Mouse (Mus musculus): ENCODE data around the gene Prex1.

Prex1 gene

GRCm38 (mm10) chr2:166661971-166662370, 51.7 kb downstream of the Prex1 start:
- WGBS, result 36% methylated on average over 3 of the region's 3 CpGs

GRCm38 (mm10) chr2:166661498-166661897, 52.1 kb downstream of the Prex1 start:
- WGBS, result 34% methylated on average over 12 of the region's 12 CpGs

- WGBS, result 72% methylated on average over 3 of the region's 3 CpGs
These were observed 55.3 kb downstream of the Prex1 start for GRCm38 (mm10) chr2:166658380-166658779.

DNA sequence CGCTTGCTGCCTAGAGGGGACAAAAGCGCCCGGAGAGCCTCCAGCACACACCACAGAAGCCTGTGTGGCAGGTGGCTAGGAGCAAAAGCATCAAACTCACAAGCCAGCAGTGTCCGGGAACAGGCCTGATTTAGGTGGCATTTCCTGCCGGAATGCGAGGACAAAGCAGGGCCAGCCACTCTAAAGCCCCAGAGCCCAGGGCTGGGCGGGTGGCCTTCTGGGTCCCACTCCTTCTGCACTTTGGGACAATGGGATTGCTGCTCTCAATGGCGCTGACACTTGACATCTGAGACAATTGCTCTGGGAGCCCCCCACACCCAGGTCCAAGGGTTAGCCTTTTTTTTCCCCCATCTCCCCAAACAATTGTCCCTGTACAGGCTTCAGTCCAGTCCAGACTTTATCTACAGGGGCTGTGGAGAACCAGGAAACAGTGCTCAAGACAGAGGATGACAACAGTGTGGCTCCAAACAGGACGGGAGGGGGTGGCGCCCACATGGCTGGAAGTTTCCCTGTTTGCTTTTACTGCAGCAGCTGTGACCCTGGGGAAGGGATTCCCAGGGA, 56.1 kb downstream of the Prex1 start:
- 63% methylated on average over 10 of the region's 10 CpGs for WGBS

- 70% methylated on average over 4 of the region's 4 CpGs for WGBS
These were observed 57.0 kb downstream of the Prex1 start for GRCm38 (mm10) chr2:166656630-166657029.

DNA sequence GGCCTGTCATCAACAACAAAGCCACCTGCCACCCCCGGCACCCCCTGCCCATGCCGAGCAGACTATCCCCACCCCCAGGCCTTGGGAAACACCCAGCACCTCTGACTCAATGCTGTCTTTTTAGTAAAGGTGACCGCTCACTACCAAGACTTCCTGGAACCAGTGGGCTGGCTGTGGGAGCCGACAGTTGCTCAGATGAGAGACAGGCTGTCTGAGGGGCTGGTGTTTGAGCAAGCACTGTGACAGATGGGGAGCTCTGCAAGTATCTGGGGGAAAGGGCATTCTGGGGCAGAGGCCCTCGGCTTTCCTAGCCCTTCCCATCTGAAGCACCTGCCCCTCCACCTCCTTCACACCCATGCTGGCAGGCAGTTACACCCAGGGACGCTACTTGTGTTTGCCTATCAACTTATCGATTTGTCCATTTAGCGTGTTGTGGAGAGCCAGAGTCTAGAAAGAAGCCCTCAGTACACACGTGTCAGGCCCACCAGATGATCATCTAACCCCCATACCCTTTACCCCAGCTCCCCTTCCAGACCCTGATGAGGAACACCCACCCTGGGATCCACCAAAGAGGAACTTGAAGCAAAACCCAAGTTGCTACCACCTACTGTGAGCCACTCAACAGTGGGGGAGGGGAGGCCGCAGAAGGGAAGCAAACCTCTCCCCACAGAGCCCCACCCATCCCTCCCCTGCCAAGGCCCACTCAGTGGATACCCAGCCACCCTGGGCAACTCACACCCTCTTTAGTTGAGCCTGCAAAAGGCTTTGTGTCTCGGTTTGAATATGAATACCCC, 57.7 kb downstream of the Prex1 start:
- 47% methylated on average over 11 of the region's 11 CpGs for WGBS

- 86% methylated on average over 4 of the region's 4 CpGs for WGBS
These were observed 58.3 kb downstream of the Prex1 start for GRCm38 (mm10) chr2:166655308-166655707.

DNA sequence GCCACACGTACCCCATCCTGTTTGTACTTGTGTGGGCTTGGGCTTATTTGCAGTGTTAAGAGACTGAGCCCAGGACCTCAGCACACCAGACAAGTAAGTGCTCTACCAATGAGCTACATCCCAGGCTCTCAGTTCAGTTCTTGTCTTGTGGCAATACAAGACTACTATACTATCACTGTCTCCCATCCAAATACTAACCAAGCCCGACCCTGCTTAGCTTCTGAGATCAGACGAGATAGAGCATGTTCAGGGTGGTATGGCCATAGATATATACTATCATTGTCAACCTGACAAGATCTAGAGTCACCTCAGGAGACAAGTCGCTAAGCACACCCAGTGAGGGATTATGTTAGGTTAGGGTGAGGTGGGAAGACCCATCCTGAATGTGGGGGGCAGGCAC, 58.8 kb downstream of the Prex1 start:
- 83% methylated on average over 4 of the region's 4 CpGs for WGBS

DNA sequence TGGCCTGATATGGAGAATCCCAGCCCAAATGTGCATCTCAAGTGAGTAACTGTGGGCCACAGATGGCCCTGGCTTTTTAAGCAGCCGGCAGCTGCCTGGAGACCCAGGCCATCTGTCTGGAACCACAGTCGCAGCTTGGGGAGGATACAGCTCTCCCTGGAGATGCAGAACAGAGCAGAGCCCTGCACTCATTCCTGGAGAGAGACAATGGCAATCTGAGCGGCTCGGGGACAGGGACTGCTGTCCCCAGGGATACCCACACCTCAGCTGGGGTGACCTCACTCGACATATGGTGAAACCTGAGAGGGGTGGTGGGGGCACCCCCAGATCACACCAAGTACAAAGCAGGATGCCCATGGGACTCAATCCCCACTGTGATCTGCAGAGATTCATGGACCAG, 60.1 kb downstream of the Prex1 start:
- 44% methylated on average over 5 of the region's 5 CpGs for WGBS

DNA sequence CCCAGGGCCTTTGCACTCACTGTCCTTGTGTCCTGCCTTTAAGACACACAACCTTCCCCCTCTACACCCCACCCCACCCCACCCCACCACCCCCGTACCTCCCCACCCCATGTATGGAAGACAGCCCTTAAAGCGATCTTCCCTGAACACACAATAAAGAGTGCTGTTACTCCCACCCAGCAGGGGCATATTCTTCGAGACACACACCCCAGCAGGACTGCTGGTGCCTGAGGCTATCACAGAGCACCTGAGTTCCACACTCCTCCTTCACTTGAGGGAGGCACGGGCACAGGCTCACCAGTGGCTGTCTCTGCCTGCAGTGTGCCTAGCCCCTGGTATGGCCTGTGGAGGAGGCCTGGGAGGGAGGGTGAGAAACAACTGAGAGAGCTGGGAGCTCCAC, 61.0 kb downstream of the Prex1 start:
- 68% methylated on average over 4 of the region's 4 CpGs for WGBS

DNA sequence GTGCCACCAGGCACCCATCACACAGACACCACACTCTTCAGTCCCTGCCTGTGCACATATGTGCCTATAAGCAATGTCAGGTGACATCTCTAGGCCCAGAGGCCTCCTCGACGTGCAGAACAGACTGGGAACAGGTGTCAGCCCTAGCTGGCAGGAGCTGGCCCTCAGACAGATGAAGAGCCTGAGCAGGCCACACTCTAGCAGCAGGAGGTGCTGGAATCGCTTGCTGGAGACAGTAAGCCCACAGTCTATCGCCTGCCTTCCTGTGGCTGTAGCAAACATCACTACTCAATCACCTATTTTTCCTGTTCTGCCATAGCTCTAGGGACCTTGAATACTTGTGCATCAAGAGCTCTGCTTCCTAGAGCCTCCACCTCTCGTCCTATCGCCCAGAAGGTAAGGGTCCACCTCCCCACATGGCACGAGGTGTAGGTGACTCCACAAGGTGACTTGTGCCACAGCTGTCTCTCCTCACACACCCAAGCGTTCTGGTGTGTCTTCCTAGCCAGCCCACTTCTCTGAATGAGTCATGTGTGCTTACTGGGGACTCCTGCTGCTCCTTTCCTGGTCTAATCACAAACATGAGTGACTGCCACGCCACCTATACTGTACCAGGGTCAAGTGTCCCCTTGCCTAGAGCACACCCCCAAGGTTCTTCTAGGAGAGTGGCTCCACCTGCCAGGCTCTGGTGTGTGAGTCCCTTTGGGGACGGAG, 62.2 kb downstream of the Prex1 start:
- WGBS, result 48% methylated on average over 10 of the region's 10 CpGs

DNA sequence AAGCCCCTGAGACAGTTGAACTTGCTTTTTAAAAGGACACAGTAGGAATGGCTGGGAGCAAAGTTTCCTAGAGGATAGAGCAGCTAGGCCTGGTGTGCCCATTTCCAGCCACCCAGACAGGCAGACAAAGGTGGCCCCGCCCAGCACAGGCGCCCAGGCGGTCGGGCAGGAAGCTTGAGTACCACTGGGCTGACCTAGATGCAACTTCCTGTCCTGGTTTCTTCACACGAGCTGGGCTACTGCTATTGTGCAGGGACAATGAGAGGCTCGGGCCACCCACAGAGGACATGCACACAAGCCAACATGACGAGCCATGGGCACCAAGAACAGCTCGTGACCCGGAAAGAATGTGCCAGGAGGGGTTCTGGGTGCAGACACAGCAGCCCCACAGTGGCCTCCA, 63.2 kb downstream of the Prex1 start:
- 46% methylated on average over 9 of the region's 9 CpGs for WGBS

- 43% methylated on average over 7 of the region's 7 CpGs for WGBS
These were observed 66.4 kb downstream of the Prex1 start for GRCm38 (mm10) chr2:166647242-166647641.

GRCm38 (mm10) chr2:166646434-166647088, 67.1 kb downstream of the Prex1 start:
- 55% methylated on average over 12 of the region's 12 CpGs for WGBS

- 55% methylated on average over 11 of the region's 11 CpGs for WGBS
These were observed 68.8 kb downstream of the Prex1 start for GRCm38 (mm10) chr2:166644816-166645215.

DNA sequence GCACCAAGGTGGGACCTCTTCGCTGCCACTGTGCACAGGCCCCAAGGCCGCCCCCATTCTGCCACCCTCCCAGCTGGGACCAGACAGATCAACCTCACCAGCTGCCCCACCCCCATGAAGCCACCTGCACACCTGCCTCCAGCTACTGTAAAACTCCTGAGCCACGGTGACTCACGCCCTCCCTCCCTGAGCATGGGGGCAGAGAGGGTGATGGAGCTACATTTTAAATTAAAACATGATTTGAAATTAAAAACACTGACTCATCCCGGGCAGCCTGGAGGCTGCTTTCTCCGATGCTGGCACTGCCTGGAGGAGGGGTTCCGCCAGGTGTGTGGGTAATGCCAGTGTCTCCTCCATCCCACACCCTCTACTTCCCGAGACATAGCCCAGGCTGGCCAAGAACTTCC, 71.0 kb downstream of the Prex1 start:
- 52% methylated on average over 8 of the region's 8 CpGs for WGBS

DNA sequence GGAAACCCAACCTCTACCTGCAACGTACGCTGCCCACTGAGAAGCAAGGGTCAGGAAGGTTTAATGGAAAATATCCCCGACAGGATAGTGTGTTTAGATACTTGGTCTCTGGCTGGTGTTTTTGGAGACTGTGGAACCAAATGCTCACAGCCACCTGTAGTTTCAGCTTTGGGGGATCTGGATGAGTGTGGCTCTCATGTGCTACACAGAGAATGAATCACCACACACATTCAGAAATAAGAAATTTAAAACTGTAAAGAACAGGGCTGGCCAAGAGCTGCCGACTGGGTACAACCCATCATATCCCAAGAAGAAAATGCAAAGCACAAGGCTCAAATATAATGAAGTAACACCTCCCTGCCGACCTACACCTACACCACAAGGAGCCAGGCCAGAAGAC, 73.9 kb downstream of the Prex1 start:
- WGBS, result 70% methylated on average over 5 of the region's 5 CpGs

DNA sequence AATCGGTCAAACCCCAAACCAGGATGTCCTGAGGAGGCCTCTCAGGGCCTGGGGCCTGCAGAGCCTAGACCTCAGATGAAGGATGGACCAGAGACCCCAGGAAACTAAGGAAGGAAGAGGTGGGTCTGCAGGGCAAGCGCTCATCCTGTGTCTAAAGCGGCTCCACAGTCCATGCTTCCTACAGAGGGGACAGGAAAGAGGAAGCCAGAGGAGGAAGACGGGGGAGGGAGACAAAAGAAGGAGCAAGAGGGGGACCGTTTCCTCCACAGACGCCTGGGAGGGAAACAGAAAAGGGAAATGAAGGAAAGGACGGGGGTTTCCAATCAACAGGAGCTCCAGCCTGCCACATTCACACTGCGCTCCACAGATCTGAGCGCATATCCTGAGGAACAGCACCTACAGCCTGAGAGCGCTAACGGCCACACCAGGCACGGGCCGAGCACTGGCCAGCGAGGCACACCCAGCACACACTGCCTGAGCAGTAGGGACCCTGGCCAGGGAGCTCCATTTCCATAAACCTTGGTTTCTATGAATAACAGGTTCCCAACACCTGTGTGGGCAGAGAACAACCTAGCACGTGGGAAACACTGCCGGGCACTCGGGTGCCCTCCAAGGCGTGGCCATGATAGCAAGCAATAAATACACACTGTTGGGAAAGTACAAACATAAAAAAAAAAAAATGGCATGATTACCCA, 74.5 kb downstream of the Prex1 start:
- 69% methylated on average over 18 of the region's 18 CpGs for WGBS

- 80% methylated on average over 13 of the region's 13 CpGs for WGBS
These were observed 75.4 kb downstream of the Prex1 start for GRCm38 (mm10) chr2:166638079-166638800.

GRCm38 (mm10) chr2:166637673-166637990, 76.0 kb downstream of the Prex1 start:
- WGBS, result 74% methylated on average over 4 of the region's 4 CpGs
